Comparison of ENCODE assay signal across 8 mouse cellular contexts in genomic region chr6:115694441-115694842, GRCm38 (mm10). TPM values are rescaled to one million over a fixed set of nuclear protein-coding genes. Genes with fewer than 3 reads are reported as not detected.
DNase-seq lines count a peak whose midpoint lies in the region; ATAC-seq and TF ChIP-seq lines count a peak whose summit lies in the region.

No protein-coding gene starts in this region.

- no peak for DNase-seq in lung, adult 2 months
- DNase-seq in gastrocnemius, adult 2 months = peak; percentile 83
- DNase-seq in kidney, postnatal 10 days = peak; percentile 19
- DNase-seq in splenic B cell, adult 2 months (ENCODE audit: low read depth, low spot score) = peak; percentile 34
- DNase-seq in adipocyte (ENCODE audit: low spot score) = no peak
- no peak for DNase-seq in thymus, postnatal 14 days

- no peak overlapping the region for H3K27ac ChIP-seq in lung, embryonic 16.5 days (ENCODE audit: low read length)
- peak overlapping the region; percentile 94 for H3K27ac ChIP-seq in gastrocnemius, adult 2 months
- no peak overlapping the region for H3K27ac ChIP-seq in liver, embryonic 12.5 days

- H3K36me3 ChIP-seq in lung, embryonic 16.5 days (ENCODE audit: control insufficient read depth, insufficient read depth, low read length) = no peaks in the 10 kb centered on the region
- H3K36me3 ChIP-seq in splenic B cell, adult 2 months (ENCODE audit: control insufficient read depth, insufficient read depth, low read length, poor library complexity, severe bottlenecking) = no peaks in the 10 kb centered on the region
- H3K36me3 ChIP-seq in liver, embryonic 12.5 days = no peaks in the 10 kb centered on the region

- no peak overlapping the region for H3K4me2 ChIP-seq in lung, embryonic 16.5 days (ENCODE audit: low read depth, low read length)
- no peak overlapping the region for H3K4me2 ChIP-seq in liver, embryonic 12.5 days

- no peak for TF ChIP-seq CTCF in lung, adult 2 months (IDR thresholded peaks at IDR 0.05; ENCODE audit: insufficient read depth, low read length)
- peak; percentile 36 for TF ChIP-seq CTCF in gastrocnemius, adult 2 months (IDR thresholded peaks at IDR 0.05)

- no peak for TF ChIP-seq POLR2A in lung, adult 2 months (IDR thresholded peaks at IDR 0.05; ENCODE audit: borderline replicate concordance, extremely low read depth, low read depth, low read length)

- H3K4me1 ChIP-seq in lung, embryonic 16.5 days (replicated peaks; ENCODE audit: control insufficient read depth, insufficient read depth, low read length) = peaks cover 5% of the 10 kb centered on the region; the same call in 1 of the 2 replicates
- peaks cover 7% of the 10 kb centered on the region for H3K4me1 ChIP-seq in lung, adult 2 months (ENCODE audit: control insufficient read depth, insufficient read depth, low read length)
- 0 out of 2 replicates have a peak, but pooled peaks cover 7% of the 10 kb centered on the region for H3K4me1 ChIP-seq in liver, embryonic 12.5 days

- no peak overlapping the region for H3K4me3 ChIP-seq in lung, embryonic 16.5 days (ENCODE audit: low read length)
- H3K4me3 ChIP-seq in lung, adult 2 months (replicated peaks; ENCODE audit: extremely low read depth, low read depth, low read length) = no peak overlapping the region
- peak overlapping the region; percentile 67 for H3K4me3 ChIP-seq in gastrocnemius, adult 2 months
- H3K4me3 ChIP-seq in liver, embryonic 12.5 days = no peak overlapping the region

- peak overlapping the region; percentile 34; the same call in 1 of the 2 replicates for H3K9ac ChIP-seq in lung, embryonic 16.5 days (ENCODE audit: low read length)
- H3K9ac ChIP-seq in liver, embryonic 12.5 days = no peak overlapping the region

- no peaks in the 10 kb centered on the region for H3K9me3 ChIP-seq in lung, embryonic 16.5 days (ENCODE audit: control insufficient read depth, low read length)
- H3K9me3 ChIP-seq in liver, embryonic 12.5 days (replicated peaks) = no peaks in the 10 kb centered on the region

- WGBS in lung, embryonic 16.5 days = 43% methylated on average over 9 of the region's 9 CpGs
- 32% methylated on average over 9 of the region's 9 CpGs for WGBS in lung, adult 2 months
- 59% methylated on average over 9 of the region's 9 CpGs for WGBS in liver, embryonic 12.5 days (ENCODE audit: insufficient replicate concordance)

- intact Hi-C loops in gastrocnemius, adult 2 months (cut with DNase I) = loop anchor here (5.0 kb wide), 1 partner anchor 92 kb away; the partner anchor contains the start of gene Mkrn2

- H3K27me3 ChIP-seq in lung, embryonic 16.5 days (ENCODE audit: control insufficient read depth, insufficient read depth, low read depth, low read length) = no peaks in the 10 kb centered on the region
- H3K27me3 ChIP-seq in splenic B cell, adult 2 months (ENCODE audit: control insufficient read depth, insufficient read depth, low read length, poor library complexity, severe bottlenecking) = no peaks in the 10 kb centered on the region
- H3K27me3 ChIP-seq in liver, embryonic 12.5 days (replicated peaks) = no peaks in the 10 kb centered on the region

- peak; percentile 39; the same call in 1 of the 2 replicates for ATAC-seq in lung, embryonic 16.5 days (ENCODE audit: low read depth)
- ATAC-seq in liver, embryonic 12.5 days = no peak

RNA-seq across cellular contexts. Expression of gene Raf1, which starts 18.0 kb away (rescaled TPM):
- polyA plus RNA-seq in lung, embryonic 16.5 days (2015; fragmentation: Nextera tagmentation; extraction: Ambion mirVana) = 80.8 and 86.3 TPM in 2 replicates
- 98.6 and 131 TPM in 2 replicates for polyA plus RNA-seq in lung, adult 2 months (2012; rRNA removed)
- total RNA-seq in gastrocnemius, adult 2 months (2021) = 100 to 1,000 TPM; 129 to 136 TPM
- 52.4 and 53.2 TPM in 2 replicates for polyA plus RNA-seq in liver, embryonic 12.5 days (2016; fragmentation: Nextera tagmentation; extraction: Ambion mirVana)

Comparison
In these comparisons a context has a peak if more than half of its experiments do, and no peak if none do; other contexts are left out.
1. DNase-seq: peak in gastrocnemius, adult 2 months (single experiment), kidney, postnatal 10 days (single experiment) and splenic B cell, adult 2 months (single experiment); none in lung, adult 2 months (single experiment), adipocyte (single experiment) and thymus, postnatal 14 days (single experiment).